Comparison of ENCODE assay signal across 7 mouse cellular contexts in genomic region chr7:96211618-96212021, GRCm38 (mm10). TPM values are rescaled to one million over a fixed set of nuclear protein-coding genes. Genes with fewer than 3 reads are reported as not detected.
DNase-seq lines count a peak whose midpoint lies in the region; ATAC-seq and TF ChIP-seq lines count a peak whose summit lies in the region.

No protein-coding gene starts in this region.

- H3K9me3 ChIP-seq in E14TG2a.4 (ENCODE audit: low read length) (no peaks in the 10 kb centered on the region), ES-Bruce4 (replicated peaks; ENCODE audit: control insufficient read depth, insufficient read depth, low read length, poor library complexity, severe bottlenecking) (peaks cover 8% of the 10 kb centered on the region)
- H3K9me3 ChIP-seq in forebrain, embryonic 12.5 days = no peaks in the 10 kb centered on the region
- H3K9me3 ChIP-seq in intestine, embryonic 16.5 days (ENCODE audit: control insufficient read depth, low read length) = no peaks in the 10 kb centered on the region
- H3K9me3 ChIP-seq in liver, embryonic 12.5 days (replicated peaks) = no peaks in the 10 kb centered on the region

- TF ChIP-seq CTCF in E14TG2a.4 (conservative IDR thresholded peaks at IDR 0.05; ENCODE audit: low read length) (no peak), ES-Bruce4 (IDR thresholded peaks at IDR 0.05; ENCODE audit: low read depth, low read length) (no peak)

- no peak for TF ChIP-seq POLR2A in ES-Bruce4 (IDR thresholded peaks at IDR 0.05; ENCODE audit: insufficient read depth, low read length)

- 0% methylated on average over 17 of the region's 17 CpGs for WGBS in forebrain, embryonic 12.5 days
- under 1% methylated on average over 17 of the region's 17 CpGs for WGBS in intestine, embryonic 16.5 days
- WGBS in liver, embryonic 12.5 days (ENCODE audit: insufficient replicate concordance) = 3% methylated on average over 17 of the region's 17 CpGs

- peak overlapping the region; percentile 91 for H3K4me3 ChIP-seq in E14TG2a.4 (replicated peaks; ENCODE audit: low read length)
- H3K4me3 ChIP-seq in ES-Bruce4 (ENCODE audit: low read depth, low read length) = peak overlapping the region; percentile 78
- H3K4me3 ChIP-seq in forebrain, embryonic 12.5 days (replicated peaks) = peak overlapping the region; percentile 75
- peak overlapping the region; percentile 60 for H3K4me3 ChIP-seq in intestine, embryonic 16.5 days (ENCODE audit: low read length)
- H3K4me3 ChIP-seq in liver, embryonic 12.5 days = no peak overlapping the region

- ATAC-seq in forebrain, embryonic 12.5 days (ENCODE audit: low FRiP score) = no peak
- ATAC-seq in intestine, embryonic 16.5 days = no peak
- no peak for ATAC-seq in liver, embryonic 12.5 days

- H3K4me1 ChIP-seq in E14TG2a.4 (replicated peaks; ENCODE audit: low read depth, low read length) (peaks cover 75% of the 10 kb centered on the region), ES-Bruce4 (ENCODE audit: control insufficient read depth, insufficient read depth, low read length) (no peaks in the 10 kb centered on the region)
- H3K4me1 ChIP-seq in forebrain, embryonic 12.5 days = peaks cover 42% of the 10 kb centered on the region
- H3K4me1 ChIP-seq in intestine, embryonic 16.5 days (ENCODE audit: control insufficient read depth, insufficient read depth, low read length) = peaks cover 23% of the 10 kb centered on the region
- peaks cover 5% of the 10 kb centered on the region; the same call in 1 of the 2 replicates for H3K4me1 ChIP-seq in liver, embryonic 12.5 days

- TF ChIP-seq EP300 in ES-Bruce4 (IDR thresholded peaks at IDR 0.05; ENCODE audit: insufficient read depth, low read depth, low read length) = no peak

- H3K27me3 ChIP-seq in E14TG2a.4 (ENCODE audit: insufficient read depth, low read length) (peaks cover 29% of the 10 kb centered on the region), ES-Bruce4 (ENCODE audit: control insufficient read depth, insufficient read depth, low read length, poor library complexity, severe bottlenecking) (no peaks in the 10 kb centered on the region)
- peaks cover 24% of the 10 kb centered on the region for H3K27me3 ChIP-seq in forebrain, embryonic 12.5 days
- H3K27me3 ChIP-seq in intestine, embryonic 16.5 days (replicated peaks; ENCODE audit: control insufficient read depth, insufficient read depth, low read length) = peaks cover 17% of the 10 kb centered on the region; the same call in 1 of the 2 replicates
- H3K27me3 ChIP-seq in liver, embryonic 12.5 days (replicated peaks) = peaks cover 79% of the 10 kb centered on the region

- DNase-seq in right cerebral cortex, postnatal 14 days = peak; percentile 30
- DNase-seq in thymus, postnatal 10 days (ENCODE audit: low spot score in 2 of 2) = no peak

- peak overlapping the region; percentile 86; the same call in 1 of the 2 replicates for H3K27ac ChIP-seq in ES-Bruce4 (ENCODE audit: insufficient read depth, low read length)
- peak overlapping the region; percentile 94 for H3K27ac ChIP-seq in forebrain, embryonic 12.5 days
- no peak overlapping the region for H3K27ac ChIP-seq in intestine, embryonic 16.5 days (ENCODE audit: low read length)
- no peak overlapping the region for H3K27ac ChIP-seq in liver, embryonic 12.5 days

- H3K36me3 ChIP-seq in E14TG2a.4 (ENCODE audit: insufficient read depth, low read length) (no peaks in the 10 kb centered on the region; the same call in 1 of the 2 replicates), ES-Bruce4 (ENCODE audit: control insufficient read depth, insufficient read depth, low read length, poor library complexity, severe bottlenecking) (no peaks in the 10 kb centered on the region)
- no peaks in the 10 kb centered on the region for H3K36me3 ChIP-seq in forebrain, embryonic 12.5 days (replicated peaks)
- no peaks in the 10 kb centered on the region for H3K36me3 ChIP-seq in intestine, embryonic 16.5 days (ENCODE audit: control insufficient read depth, insufficient read depth, low read length)
- no peaks in the 10 kb centered on the region for H3K36me3 ChIP-seq in liver, embryonic 12.5 days

- peak overlapping the region; percentile 92 for H3K4me2 ChIP-seq in forebrain, embryonic 12.5 days
- H3K4me2 ChIP-seq in intestine, embryonic 16.5 days (ENCODE audit: low read depth, low read length) = peak overlapping the region; percentile 96
- peak overlapping the region; percentile 64 for H3K4me2 ChIP-seq in liver, embryonic 12.5 days

- peak overlapping the region; percentile 92 for H3K9ac ChIP-seq in ES-Bruce4 (ENCODE audit: low read depth, poor library complexity, severe bottlenecking)
- H3K9ac ChIP-seq in forebrain, embryonic 12.5 days = peak overlapping the region; percentile 90
- peak overlapping the region; percentile 73 for H3K9ac ChIP-seq in intestine, embryonic 16.5 days (ENCODE audit: low read depth, low read length)
- H3K9ac ChIP-seq in liver, embryonic 12.5 days = no peak overlapping the region

RNA-seq across cellular contexts. Expression of gene Tenm4, which starts 40.6 kb away (rescaled TPM):
- 4.6 and 4.8 TPM in 2 replicates for polyA plus RNA-seq in ES-Bruce4 (2011; ENCODE audit: insufficient read depth, insufficient read length, low read depth, missing spikeins)
- polyA plus RNA-seq in forebrain, embryonic 12.5 days (2016; fragmentation: Nextera tagmentation; extraction: Ambion mirVana) = 52.8 and 62.3 TPM in 2 replicates
- polyA plus RNA-seq in intestine, embryonic 16.5 days (2015; fragmentation: Nextera tagmentation; extraction: Ambion mirVana) = 13.6 and 14.3 TPM in 2 replicates
- polyA plus RNA-seq in liver, embryonic 12.5 days (2016; fragmentation: Nextera tagmentation; extraction: Ambion mirVana) = 1.9 and 2.3 TPM in 2 replicates

Comparison
In these comparisons a context has a peak if more than half of its experiments do, and no peak if none do; other contexts are left out.
1. H3K27ac ChIP-seq: peak in ES-Bruce4 (single experiment) and forebrain, embryonic 12.5 days (single experiment); none in intestine, embryonic 16.5 days (single experiment) and liver, embryonic 12.5 days (single experiment).
2. Peak in every context shown above with its lines, with median percentiles within 50 percentile points of each other: H3K4me2 ChIP-seq.